Mouse (Mus musculus) liver (tissue): ENCODE measurements around the gene Dnajc11.

Experiments used
- DNase-seq: peaks from one replicate; pipeline ENCODE4 v3.0.0-alpha.2; 2020; ENCODE audit warnings: mixed read lengths

Dnajc11 gene

DNA sequence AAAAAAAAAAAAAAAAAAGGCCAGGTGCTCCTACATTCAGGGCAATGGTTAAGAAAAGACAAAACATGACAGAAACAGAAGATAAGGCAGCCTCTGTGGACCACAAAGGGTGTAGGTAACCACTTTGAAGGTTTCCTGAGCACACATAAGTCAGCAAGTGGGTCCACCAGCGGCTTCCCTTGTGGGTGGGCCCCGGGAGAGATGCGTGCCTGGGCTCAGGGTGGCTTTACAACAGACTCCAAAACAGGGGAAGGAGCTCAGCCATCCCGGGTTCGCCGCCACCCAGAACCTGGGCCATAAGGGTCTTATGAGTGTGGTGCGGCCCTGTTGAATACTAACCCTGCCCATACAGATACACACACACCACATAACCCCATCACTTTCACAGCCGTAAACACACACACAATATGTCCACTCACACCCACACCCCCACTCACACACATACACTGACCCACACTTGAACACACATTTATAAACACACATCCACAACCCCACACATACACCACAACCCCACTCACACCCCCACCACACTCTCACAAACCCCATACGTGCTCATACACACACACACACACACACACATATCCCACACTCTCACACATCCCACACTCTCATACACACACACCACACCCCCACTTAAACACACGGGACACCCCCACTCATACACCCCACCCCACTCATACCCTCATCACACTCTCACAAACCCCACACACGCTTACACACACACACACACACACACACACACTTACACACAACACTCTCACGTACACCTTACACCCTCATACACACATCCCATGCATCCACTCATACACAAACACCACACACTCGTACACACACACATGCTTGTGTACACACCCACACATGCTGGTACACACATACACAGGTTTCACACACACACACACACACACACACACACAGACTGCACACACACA, 651 bp upstream of the Dnajc11 start:
- DNase-seq = no peak

DNA sequence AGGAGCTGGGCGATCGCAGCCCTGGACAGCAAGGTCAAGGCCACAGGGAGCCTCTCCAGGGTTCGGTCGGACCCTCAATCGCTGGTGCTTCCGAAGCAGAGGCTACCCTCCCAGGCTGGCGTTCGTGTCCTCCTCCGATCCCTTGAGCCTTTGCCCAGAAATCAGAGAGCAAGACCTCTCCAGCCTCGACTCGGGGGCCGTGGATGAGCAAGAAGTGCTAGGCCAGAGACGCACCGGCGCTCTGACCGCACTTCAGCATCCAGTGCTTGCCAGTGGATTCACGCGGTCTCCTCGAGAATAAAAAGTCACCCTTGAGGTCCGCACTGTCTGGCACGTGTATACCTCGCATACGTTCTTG, 703 bp downstream of the Dnajc11 start:
- no peak for DNase-seq

DNA sequence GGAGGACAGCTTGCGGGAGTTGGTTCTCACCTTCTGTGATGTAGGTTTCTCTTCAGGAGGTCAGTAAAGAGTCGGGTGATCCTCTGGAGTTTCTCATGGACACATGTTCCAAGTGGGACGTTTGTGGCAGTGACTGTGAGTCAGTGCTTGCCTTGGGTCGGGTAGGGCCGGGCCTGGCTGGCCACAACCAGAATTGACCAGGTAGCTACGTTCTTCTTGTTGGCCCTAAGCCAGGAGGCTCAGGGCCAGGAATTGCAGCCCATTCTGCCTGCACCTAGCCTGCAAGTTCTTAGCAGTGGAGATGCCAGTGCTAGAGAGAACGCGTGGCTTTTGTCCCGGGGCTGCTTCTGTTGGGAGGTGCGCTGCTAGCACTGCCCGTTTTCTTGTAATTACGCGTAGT, 4.0 kb downstream of the Dnajc11 start:
- DNase-seq = no peak

DNA sequence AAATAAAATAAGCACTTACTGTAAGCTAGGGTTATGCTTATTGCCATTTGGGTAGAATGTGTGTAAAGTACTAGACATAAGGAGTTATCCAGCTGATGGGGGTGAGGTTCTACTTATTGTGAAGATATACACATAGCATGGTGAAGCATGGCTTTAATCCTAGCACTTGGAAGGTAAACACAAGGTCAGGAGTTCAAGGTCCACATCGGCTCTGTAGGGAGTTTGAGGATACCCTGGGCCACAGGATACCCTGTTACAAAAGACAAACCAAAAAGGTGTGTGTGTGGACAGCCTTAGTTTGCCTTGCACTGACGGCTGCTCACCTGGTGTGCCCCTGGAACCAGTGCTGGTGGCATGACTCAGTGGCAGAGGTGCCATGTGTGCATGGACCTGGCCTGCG, 4.6 kb downstream of the Dnajc11 start:
- DNase-seq = no peak

DNA sequence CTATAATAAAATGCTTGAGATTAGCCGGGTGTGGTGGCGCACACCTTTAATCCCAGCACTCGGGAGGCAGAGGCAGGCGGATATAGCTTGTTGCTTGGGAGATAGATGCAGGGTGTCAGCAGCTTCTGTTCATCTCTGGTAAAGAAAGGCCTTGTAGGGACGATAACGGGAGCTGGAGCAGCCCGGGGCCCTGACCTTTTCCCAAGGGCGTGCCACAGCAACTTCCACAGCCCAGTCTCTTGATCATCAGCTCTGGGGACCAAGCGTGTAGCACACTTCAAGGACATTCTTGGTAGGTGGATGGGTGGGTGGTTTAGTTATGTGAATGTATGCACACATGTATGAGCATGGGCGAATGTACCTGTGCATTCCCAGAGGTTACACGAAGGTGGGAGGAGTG, 12.7 kb downstream of the Dnajc11 start:
- no peak for DNase-seq

DNA sequence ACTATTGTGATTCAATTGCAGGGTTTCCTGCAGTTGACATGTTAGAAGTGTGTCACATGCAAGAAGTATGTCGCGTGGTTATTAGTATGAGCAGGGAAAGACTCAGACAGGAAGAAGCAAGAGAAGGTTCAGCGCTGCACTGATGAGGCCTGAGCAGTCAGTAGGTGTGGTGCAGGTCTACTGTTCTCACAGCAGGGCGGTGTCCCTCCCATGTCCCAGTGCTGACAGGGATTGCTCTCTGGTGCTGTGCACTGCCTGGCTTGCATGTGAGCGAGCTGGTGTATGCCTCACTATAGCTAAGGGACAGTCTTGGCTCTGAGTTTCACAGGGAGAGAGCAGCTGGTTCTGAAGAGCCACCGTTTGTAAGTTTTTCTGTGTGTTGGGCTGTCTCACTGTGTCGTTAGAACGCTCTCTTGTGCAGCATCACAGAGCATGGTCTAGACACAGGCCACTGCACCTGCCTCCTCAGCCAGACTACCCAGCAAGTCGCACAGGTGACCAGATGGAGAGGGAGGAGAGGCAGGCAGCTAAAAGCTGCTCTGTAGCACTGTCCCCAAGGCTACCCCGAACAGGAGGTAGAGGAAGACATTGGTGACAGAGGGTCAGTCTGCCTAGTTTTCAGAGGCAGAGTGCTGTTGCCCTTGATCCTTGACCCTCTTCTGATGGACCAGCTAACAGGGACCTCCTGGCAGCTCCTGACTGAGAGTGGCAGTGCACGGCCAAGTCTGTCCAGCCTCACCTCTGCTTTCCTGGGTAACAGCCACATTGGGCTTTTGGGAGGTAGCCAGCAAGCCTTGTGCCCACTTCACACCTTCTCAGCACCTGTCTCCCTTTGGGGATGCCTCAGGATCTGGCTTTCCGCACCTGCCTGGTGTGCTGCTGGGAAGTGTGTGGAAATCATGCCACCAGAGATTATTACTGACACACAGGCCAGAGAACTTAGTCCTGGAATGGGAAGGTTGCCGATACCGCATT, 15.3 kb downstream of the Dnajc11 start:
- no peak for DNase-seq

DNA sequence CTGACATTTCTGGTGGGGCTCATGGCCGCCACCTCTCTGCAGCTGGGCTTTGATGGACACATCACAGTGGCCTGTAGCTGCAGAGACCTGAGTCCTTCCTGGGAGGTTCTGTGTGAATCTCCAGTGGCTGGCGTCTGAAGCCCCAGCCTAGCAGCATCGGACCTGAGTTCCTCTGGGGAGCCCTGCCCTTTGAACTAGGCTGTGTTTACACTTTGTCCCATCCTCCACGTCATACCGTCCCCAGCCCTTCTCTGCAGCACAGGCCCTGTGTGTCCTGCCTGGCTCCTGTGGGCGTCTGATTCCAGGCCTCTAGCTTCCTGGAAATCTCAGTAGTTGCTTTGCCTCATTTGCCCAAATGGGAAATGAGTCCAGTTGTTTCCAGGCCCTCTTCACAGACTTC, 19.7 kb downstream of the Dnajc11 start:
- peak; percentile 49 for DNase-seq

DNA sequence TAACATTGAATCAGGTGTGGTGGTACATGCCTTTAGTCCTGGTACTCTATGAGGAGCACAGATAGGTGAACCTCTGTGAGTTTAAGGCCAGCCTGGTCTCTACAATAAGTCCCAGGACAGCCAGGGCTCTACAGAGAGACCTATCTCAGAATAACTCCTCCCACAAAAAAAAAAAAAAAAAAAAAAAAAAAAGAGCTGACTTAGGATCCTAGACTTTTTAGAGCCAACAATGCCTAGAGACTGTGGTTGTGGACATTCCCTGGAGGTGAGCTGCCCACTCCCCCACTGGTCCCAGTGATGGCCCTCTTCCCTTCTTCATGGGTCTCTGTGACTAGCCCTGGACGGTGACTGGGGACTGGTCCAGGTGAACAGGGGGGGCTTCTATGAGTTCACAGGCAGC, 22.3 kb downstream of the Dnajc11 start:
- DNase-seq = no peak

DNA sequence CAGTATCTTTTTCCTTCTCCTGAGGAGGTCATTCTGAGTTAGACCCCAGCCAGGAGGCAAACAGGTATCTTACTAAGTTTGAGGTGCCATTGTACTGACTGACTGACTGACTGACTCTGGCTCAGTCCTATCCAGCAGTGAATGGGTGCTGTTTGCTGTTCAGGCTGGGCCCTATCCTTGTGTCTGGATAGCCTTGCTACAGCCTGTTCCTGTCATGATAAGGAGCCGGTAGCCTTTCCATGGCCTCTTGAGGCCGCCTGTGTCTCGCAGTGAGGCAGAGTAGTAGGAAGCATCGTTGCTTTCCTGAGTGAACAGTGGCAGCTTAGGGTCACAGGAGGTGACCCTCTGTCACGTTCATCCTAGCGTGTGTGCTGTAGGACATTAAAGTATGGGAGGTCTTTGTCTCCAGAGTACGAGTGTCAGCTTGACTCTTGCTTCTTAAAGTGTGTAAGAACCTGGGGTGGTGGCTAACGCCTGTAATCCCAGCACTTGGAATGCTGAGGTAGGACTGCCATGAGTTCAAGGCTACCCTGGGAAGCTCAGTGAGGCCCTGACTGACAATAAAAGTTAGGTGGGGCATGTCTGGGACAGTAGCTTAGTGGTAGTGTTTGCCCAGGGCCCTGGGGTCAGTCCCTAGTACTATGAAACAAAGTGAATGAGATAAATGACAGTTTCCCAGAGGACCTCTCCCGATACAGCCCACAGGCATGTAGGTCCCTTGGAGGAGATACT, 24.3 kb downstream of the Dnajc11 start:
- peak; percentile 85 for DNase-seq

DNA sequence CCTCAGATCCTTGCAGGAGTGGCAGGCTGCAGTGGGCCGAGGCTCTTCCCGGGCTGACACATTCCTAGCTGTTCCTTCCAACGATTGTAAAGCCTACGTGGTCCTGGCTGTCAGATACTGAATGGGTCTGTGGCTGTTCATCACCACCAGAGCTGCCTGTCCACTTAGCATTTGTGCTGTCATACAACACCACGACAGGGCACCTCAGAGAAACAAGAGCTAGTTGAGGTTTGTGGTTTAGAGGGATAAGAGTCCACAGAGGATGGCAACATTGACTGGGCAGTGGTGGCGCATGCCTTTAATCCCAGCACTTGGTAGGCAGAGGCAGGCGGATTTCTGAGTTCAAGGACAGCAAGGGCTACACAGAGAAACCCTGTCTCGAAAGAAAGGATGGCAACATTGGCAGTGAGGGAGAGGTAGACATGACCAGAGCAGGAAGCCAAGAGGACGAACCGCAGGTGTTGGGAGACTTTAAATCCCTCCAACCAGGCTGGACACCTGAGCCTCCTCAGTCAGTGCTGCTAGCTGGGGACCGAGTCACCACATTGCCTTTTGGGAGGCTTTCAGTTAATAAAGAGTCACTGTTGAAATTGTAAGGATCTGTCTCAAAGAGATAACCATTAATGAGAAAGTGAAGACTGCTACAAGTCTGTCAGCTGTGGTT, 26.5 kb downstream of the Dnajc11 start:
- DNase-seq = no peak

DNA sequence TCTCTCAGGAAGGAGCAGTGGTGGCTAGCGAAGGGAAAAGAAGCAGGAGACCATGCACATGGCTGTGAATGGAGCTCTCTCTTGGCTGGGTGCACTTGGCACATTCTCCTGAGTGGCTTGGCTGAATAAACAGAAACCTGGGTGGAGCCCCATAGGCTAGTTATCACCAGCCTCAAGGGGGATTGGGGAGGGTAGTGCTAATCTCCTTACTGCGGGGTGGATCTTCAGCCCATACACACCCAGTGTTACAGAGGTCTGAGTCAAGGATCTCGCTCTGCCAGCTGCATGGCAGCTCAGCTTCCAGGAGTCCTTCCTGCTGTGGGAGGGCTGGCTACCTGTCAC, 27.0 kb downstream of the Dnajc11 start:
- DNase-seq = peak; percentile 90

DNA sequence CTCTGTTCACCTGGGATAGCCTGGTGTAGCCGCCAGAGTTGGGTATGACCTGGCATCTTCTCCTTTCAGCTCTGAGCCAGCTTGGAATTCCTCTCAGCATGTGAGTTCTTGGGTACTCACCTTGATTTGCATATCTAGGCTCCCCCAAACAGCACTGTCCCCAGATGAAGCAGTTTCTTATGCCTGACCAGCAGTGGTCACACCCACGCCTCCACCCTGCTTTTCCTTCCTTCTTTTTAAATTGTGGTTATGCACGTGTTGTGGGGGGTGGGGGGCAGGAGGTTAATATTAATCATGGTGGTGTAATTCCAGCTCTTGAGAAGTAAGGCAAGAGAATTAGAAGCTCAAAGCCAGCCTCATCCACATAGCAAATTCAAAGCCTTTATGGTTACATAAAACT, 29.3 kb downstream of the Dnajc11 start:
- peak; percentile 80 for DNase-seq

DNA sequence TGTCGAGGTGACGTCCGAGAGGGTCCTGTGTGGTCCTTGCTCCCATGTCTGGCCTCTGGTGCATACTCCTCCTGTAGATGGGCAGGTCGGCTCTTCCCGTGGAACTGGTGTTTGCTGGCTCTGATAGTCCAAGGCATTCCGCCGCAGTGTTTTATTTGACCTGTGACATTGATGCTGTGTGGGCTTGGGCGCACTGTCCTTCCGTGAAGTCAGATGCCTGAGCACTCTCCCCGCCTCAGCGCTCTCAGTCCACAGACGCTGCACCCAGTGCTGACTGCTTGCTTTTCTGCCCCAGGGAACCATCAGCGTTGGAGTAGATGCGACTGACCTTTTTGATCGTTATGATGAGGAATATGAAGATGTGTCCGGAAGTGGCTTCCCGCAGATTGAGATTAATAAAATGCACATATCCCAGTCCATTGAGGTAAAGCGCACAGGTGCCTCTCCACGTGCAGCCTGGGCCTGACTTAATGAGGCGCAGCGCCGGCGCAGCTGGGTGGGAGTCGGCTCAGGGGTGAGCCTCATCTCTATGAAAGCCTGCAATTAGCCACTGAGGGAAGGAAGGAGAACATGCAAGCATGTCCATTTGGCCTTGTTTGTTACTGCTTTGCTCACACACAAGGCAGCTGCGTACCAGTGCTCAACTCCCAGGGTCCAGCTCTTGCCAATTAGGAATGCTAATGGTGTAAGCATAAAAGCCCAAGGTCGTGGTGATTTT, 34.9 kb downstream of the Dnajc11 start:
- DNase-seq = no peak

DNA sequence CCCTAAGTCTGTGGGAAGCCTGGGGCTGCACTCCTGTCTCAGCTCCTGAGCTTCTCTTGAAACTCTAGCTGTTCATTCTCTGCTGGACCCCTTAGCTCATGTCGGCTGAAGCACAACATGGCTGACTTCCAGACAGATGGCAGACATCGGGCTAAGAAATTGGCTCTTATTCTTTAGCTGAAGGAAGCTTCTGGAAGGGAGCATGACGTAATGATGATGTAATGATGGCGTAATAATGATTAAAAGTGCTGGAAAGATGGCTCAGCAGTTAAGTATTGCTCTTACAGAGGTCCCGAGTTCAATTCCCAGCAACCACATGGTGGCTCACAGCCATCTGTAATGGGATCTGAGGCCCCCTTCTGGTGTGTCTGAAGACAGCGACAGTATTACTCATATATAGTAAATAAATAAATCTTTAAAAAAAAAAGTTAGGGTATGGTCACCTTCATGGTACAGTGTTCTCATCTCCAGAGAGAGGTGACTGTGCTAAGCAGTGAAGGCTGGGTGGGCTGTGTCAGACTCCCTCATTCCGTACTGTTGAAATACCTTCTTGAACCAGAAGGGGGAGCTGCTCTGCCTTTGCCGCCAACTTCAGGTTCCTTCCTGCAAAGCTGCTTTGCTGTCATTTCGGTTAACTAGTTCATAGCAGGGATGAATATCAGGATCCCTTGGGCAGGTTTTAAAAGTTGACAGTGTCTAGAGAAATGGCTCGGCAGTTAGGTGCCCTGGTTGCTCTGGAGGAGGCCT, 38.9 kb downstream of the Dnajc11 start:
- no peak for DNase-seq

DNA sequence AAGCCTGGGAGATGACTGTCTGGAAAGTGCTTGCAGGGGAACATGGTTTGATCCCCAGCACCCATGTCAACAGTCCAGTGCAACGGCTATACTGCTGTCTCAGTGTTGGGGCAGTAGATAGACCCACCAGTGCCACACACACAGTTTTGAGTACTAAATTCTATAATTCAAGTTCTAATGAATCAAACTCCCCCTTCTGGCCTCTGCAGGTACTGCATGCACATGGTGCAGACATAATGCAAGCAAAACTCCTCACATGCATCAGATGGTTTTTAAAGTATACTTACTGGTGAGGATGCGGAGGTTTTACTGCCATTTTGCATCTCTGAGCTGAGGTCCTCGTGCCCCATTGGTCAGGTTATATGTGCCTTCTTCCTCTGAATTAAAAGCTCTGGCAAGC, 42.0 kb downstream of the Dnajc11 start:
- peak; percentile 81 for DNase-seq

DNA sequence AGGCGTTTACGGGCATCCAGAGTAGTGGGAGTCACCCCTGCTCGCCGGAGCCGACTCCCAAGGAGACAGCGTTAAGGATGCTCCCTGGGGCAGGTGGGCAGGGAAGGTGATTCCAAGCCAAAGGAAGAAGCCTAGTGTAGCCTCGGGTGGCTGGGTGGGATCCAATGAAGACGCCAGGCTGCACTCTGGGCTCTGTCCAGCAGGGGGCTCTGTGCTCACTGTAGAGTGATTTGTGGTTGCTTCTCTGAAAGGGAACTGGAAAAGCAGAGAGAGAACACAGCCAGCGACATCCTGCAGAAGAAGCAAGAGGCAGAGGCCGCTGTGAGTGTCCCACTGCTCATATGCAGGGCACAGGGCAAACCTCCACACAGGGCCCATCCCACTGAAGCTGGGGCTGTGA, 44.3 kb downstream of the Dnajc11 start:
- DNase-seq = peak; percentile 84

DNA sequence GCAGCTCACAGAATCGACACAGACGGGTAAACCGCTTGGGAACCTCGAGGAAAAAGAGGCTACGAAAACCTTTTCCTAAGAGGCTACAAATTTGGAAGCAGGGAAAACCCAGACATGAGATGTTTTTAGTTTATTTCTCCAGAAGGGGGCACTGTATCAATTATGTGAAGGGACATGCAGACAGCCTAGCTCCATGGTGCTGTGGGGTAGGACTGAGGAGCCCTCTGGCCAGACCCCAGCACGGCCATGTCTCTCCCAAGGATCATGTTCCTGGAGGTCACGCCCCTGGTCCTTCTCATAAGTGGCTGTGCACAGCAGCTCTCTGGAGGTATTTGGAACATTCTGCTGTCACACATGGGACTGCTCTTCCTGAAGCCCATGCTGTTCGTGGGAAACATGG, 47.2 kb downstream of the Dnajc11 start:
- DNase-seq = no peak

DNA sequence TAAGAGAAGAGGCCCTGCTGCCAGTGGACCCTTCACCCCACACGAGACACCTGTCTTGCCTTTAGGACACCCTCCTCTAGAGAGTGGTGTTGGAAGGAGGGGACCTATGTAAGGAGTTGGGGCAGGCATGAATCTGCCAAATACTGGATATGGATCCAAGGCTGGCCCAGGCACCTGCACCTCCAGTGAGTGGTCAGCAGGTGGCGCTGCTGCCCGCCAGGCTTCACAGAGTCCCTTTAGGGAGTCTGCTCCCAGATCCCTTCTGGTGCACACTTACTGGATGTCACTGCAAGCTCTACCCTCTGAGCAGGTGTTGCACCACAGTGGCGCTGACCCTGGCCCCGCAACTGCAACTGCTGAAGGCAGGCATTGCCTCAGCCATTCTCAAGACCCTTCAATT, 47.9 kb downstream of the Dnajc11 start:
- peak; percentile 81 for DNase-seq

DNA sequence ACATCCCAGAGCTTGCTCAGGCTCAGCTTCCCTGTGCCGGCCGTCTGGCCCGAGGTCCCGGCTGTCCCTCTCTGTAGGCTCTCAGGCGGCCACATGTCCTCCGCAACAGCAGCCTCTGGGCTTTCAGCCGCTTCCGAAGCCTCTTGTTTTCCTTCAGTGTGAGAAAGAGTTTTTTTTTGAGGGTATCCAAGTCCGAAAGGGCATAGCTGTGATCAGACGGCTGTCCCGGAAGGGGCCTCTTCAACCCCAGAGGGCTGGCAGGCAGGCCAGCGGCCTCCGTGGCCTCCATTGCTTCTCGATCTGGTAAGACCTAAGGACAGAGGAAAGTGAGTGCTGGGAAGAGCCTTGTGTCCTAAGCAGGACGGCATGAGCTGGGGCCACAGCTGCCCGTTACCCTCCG, 49.6 kb downstream of the Dnajc11 start:
- no peak for DNase-seq

DNA sequence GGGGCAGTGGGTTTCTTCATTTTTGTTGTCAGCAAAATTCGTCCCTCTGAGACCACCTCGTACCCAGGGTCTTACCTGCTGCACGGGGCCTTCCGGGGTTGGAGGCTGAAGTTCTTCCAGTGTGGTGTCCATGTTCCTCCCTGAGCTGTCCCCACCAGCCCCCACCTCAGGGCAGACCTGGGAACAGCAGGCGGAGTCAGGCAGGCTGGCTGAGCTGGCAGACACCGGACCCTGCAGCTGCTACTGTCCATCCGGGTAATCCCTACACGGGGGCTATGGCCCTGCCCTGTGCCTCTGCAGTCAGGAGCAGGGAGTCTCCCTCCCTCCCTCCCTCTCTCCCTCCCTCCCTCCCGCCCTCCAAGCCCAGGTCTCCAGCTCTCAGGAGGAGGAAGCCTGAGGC, 50.1 kb downstream of the Dnajc11 start:
- no peak for DNase-seq

DNA sequence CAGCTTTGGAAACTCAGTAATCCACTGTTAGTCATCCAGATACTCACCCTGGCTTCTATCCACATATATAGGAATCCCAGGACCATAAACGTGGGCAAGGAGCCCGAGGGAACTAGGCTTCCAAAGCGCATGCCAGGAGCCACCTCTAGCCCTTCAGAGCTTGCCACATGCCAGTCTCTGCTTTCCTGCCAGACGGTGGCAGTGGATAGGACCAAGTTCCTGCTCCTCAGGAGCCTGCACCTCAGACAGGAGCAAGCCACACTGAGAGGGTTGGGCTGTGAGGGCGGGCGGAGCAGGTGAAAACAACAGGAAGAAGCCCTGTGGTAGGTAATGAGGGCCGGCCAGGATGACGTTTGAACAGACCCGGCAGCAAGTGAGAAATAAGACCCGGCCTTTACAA, 52.4 kb downstream of the Dnajc11 start:
- no peak for DNase-seq
